Mouse (Mus musculus): Measurements from ENCODE around the gene Gm49416.
"Not testable (repeated sequence)": the region's sequence is repeated elsewhere in the genome, so short reads cannot be mapped to it uniquely, and the experiment has no call there.

The Gm49416 gene

GRCm38 (mm10) chr19:8875031-8875430 lies 13.7 kb upstream of the Gm49416 start:
- DNase-seq (ENCODE audit: low read depth) = no peak

DNA sequence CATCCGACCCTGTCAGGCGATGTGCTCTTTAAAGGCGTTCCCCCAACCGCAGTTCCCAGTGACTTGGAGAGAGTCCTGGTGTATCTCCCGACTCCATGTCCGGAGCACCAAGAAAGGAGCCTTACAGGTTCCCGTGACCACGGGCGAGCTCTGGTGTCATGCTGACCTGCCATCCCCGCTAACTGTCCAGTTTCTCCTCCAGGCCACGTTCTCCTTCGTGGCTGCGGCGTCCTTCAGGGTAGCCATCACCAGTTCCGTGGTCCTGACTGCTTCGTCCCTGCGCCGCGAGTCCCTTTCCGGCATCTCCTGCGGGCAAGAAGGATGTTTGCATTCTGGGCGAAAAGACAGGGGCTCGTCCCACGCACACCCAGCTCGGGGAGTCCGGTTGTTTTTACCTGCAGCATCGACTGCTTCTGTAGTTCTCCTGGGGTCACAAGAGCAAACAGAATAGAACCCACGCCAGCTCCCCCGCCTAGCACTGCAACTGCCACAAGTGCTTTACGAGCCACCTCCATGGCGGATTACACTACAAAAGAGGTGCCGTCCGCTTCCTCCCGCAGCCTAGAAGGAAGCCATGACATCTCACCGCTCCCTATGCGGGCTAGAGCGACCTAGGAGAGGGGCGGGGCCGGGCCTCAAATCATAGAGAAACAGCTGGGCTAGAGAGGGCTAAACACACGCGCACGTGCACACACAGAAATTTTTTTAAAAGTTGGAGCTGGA lies 8.3 kb upstream of the Gm49416 start, which contains the start of gene Uqcc3:
Uqcc3 (minus strand) TSS at position 613 of the 723 bp plus-strand sequence.
- peak; percentile 94 for DNase-seq (ENCODE audit: low read depth)

- no peak for DNase-seq (ENCODE audit: low read depth)
These were observed 7.7 kb upstream of the Gm49416 start for GRCm38 (mm10) chr19:8881034-8881392.

DNA sequence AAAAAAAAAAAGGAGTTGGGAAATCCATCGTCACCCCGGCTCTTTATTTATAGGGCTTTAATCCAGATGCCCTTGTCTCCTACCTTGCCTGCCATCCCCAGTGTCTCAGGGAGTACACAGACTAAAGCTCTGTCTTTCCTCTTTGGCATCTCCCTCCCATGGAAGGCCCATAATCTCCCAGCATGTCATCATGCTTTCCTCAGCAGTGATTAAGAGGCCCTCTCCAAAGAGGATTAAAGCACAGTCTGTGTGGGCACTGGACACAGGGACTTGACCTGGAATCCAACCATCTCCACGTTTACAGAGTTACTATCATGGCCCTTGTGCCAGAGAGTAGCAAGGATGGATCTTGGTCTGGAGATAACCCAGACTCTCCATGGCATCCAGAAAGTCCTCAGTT lies 5.1 kb upstream of the Gm49416 start, which contains the start of the genes Lbhd1 and Gm49403:
Lbhd1 (plus strand) TSS at position 117 of the 400 bp plus-strand sequence.
Gm49403 (plus strand) TSS at position 315 of the 400 bp plus-strand sequence.
- no peak for DNase-seq (ENCODE audit: low read depth)

GRCm38 (mm10) chr19:8886916-8887584 lies 1.7 kb upstream of the Gm49416 start:
- peak; percentile 33 for DNase-seq (ENCODE audit: low read depth)

- peak; percentile 40 for DNase-seq (ENCODE audit: low read depth)
These were observed 902 bp upstream of the Gm49416 start for GRCm38 (mm10) chr19:8887585-8888463.

GRCm38 (mm10) chr19:8892829-8893766 lies 4.4 kb downstream of the Gm49416 start, which contains the start of gene Ints5:
Gene Ints5, plus strand, starts transcription at chr19:8893005.
- peak; percentile 95 for DNase-seq (ENCODE audit: low read depth)

- no peak for DNase-seq (ENCODE audit: low read depth)
These were observed 6.8 kb downstream of the Gm49416 start for GRCm38 (mm10) chr19:8895397-8895960.

- not testable (repeated sequence) for DNase-seq (ENCODE audit: low read depth)
These were observed 7.5 kb downstream of the Gm49416 start for GRCm38 (mm10) chr19:8896231-8896630.

DNA sequence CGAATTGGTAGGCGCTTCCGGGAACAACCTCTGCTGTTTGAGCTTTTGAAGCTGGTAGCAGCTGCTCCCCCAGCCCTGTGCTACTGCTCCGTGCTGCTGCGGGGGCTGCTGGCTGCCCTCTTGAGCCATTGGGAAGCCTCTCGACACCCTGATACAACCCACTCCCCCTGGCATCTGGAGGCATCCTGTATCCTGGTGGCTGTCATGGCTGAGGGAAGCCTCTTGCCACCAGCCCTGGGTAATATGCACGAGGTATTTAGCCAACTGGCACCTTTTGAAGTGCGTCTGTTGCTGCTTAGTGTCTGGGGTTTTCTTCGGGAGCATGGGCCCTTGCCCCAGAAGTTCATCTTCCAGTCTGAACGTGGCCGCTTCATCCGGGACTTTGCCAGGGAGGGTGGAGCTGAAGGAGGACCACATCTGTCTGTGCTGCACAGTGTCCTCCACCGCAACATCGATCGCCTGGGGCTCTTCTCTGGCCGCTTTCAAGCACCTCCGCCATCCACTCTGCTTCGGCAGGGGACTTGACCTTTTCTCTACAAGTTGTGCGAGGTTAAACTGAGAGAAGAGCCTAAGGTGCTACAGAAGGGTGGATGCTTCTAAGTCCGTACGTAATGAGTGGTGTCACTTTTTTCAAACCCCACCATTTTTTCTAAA lies 8.6 kb downstream of the Gm49416 start:
- peak; percentile 77 for DNase-seq (ENCODE audit: low read depth)

DNA sequence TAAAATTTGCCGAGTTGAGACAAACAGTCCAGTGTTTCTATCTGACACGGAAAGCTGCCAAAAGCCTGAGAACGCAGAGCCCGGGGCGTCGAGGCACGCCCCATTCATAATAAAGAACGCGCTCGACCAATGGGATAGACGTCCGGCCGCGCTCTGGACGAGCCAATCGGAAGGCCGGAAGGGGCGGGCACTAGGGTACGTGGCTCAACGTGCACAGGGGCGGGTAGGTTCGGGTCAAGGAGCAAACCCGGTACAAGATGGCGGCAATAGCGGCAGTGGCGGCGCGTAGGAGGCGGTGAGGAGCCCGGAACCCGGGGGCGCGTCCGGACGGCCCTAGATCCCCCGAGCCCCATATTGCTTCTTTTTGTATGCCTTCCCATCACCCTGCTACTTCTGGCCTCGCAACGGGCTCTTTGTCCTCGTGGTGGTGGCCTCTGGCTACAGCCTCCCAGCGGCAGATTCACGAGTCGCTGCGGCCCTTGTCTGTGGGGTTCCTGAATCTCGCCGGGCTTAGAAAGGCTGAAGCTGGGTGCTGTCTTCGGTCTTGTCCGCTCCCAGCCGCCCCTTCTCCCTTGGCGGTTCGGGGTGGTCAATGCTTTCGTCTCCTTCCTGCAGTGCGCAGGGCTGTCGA lies 9.3 kb downstream of the Gm49416 start, which contains the start of gene Ganab:
Ganab (plus strand) TSS at position 207 of the 631 bp plus-strand sequence.
- peak; percentile 99 for DNase-seq (ENCODE audit: low read depth)

DNA sequence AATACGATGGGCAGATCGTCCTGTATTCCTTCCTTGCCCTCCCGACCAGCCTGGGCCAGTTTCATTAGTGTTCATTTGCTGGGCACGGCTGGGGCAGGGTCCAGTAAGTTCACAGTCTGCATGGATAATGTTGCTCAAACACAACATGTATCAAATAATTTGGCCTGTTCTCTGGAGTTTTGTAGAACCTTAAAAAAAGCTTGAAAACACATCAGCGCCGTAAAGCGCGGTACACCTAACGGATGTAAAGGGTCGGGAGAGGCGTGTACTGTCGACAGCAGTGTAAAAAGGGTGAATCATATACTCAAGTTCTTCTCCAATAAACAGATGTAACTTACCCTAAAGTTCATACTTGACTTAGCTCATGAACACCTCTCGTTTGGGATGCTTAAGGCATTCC lies 9.8 kb downstream of the Gm49416 start:
- peak; percentile 66 for DNase-seq (ENCODE audit: low read depth)

DNA sequence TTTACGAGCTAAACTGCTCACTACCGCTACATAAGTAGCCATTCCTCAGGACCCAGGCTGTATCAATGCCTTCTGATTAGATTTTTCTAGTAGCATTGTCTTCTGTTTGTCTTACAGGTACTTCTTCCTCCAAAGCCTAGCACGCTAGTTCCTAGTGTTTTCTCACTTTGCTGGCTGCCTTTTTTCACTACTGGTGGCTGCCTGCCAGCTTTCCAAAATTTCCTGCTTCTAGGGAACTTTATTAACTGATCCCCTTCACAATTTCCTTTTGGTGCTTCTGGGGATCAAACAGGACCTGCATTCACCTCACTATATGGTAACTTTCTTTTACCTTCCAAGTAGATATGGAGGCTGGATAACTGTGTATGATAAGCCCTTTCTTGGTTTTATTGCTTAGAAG lies 10.4 kb downstream of the Gm49416 start:
- peak; percentile 45 for DNase-seq (ENCODE audit: low read depth)

- no peak for DNase-seq (ENCODE audit: low read depth)
These were observed 14.7 kb downstream of the Gm49416 start for GRCm38 (mm10) chr19:8903412-8903811.

- no peak for DNase-seq (ENCODE audit: low read depth)
These were observed 19.8 kb downstream of the Gm49416 start for GRCm38 (mm10) chr19:8908531-8908930.

GRCm38 (mm10) chr19:8911810-8912209 lies 23.1 kb downstream of the Gm49416 start:
- no peak for DNase-seq (ENCODE audit: low read depth)

DNA sequence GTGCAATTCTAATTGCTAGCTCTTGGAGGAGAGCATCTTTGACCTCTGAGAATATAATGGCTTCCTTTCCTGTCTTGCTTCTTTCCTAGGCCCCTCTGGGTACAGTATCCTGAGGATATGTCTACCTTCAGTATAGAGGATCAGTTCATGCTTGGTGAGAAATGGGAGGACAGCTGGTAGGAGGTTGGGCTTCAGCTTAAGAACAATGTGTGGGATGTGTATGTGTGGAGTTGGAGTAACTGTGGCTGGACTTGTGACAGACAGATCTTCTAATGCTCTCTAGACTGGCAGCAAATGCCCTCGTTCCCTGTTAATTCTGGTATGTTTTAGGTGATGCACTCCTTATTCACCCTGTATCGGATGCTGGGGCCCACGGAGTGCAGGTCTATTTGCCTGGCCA lies 25.5 kb downstream of the Gm49416 start:
- no peak for DNase-seq (ENCODE audit: low read depth)

GRCm38 (mm10) chr19:8919000-8919399 lies 30.3 kb downstream of the Gm49416 start:
- DNase-seq (ENCODE audit: low read depth) = no peak

- DNase-seq (ENCODE audit: low read depth) = peak; percentile 25
These were observed 31.0 kb downstream of the Gm49416 start for GRCm38 (mm10) chr19:8919684-8920072.
